Mouse (Mus musculus) urinary bladder, postnatal 10 days (tissue): Measurements from ENCODE around the gene Zcchc10.
"Not testable (repeated sequence)": the region's sequence is repeated elsewhere in the genome, so short reads cannot be mapped to it uniquely, and the experiment has no call there.

Experiments used
- DNase-seq: peaks from one replicate; pipeline ENCODE4 v3.0.0; 2022; ENCODE audit warnings: low spot score

Zcchc10 gene

GRCm38 (mm10) chr11:53316996-53317395 is 7.5 kb upstream of the Zcchc10 start:
- no peak for DNase-seq

GRCm38 (mm10) chr11:53318041-53318440 is 6.4 kb upstream of the Zcchc10 start:
- no peak for DNase-seq

DNA sequence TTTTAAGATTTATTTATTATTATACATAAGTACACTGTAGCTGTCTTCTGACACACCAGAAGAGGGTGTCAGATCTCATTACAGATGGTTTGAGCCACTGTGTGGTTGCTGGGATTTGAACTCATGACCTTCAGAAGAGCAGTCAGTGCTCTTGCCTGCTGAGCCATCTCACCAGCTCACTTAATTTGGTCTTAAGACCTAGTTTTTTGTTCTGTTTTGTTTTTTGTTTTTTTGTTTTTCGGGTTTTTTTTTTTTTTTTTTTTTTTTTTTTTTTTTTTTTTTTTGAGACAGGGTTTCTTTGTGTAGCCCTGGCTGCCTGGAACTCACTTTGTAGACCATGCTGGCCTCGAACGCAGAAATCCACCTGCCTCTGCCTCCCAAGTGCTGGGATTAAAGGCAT is 5.9 kb upstream of the Zcchc10 start:
- DNase-seq = not testable (repeated sequence)

GRCm38 (mm10) chr11:53319867-53320266 is 4.6 kb upstream of the Zcchc10 start:
- DNase-seq = not testable (repeated sequence)

DNA sequence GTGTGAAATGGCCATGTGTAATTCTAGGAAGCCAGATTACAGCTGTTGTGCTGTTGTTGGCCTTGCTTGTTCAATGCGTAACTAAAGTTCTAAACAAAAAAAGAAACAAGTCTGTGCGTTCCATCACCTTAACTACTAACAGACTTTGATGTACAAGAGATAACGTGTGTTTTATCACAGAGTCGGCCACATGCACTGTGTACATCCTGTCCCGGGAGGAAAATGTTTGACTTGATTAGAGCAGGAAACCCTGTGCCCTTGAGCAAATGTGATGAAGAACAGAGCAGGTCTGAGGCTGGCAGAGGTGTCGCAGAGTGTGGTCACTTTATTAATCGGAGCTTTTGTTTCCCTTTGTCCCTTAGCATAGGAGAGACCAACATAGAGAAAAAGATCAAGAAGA is 5.8 kb downstream of the Zcchc10 start:
- DNase-seq = no peak

GRCm38 (mm10) chr11:53331121-53331520 is 6.6 kb downstream of the Zcchc10 start:
- no peak for DNase-seq

GRCm38 (mm10) chr11:53332076-53332680 is 7.7 kb downstream of the Zcchc10 start:
- no peak for DNase-seq

DNA sequence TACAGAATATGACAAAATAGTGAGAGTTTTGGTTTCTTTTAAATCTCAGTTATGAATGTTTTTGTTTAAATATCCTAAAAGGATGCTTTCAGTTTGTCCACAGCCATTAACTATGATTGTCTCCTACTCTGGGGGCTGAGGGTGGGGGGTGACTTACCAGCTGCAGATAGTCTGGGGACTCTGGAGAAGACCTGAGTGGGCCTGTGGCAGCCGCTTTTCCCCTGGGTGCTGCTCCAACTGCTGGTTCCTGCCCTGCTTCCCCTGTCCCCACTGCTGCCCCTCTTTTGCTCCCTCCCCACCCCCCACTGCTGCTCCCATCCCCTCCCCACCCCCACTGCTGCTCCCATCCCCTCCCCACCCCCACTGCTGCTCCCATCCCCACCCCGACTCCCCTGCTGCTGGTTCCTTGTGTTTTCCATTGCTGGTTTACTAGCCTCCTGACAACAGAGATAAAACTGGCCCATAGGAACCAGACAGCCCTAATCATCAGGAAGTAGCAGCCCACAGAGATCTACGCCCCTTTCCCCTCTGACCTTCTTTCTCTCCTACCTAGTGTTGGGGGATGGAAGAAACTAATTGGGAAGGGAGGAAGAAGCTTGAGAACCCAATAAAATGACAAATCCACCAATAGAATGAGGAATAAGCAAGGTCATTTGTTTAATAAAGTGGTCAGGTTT is 11.2 kb downstream of the Zcchc10 start:
- no peak for DNase-seq

- DNase-seq = no peak
Measured at GRCm38 (mm10) chr11:53336182-53336571, 11.7 kb downstream of the Zcchc10 start.

GRCm38 (mm10) chr11:53336924-53337323 is 12.4 kb downstream of the Zcchc10 start:
- no peak for DNase-seq

DNA sequence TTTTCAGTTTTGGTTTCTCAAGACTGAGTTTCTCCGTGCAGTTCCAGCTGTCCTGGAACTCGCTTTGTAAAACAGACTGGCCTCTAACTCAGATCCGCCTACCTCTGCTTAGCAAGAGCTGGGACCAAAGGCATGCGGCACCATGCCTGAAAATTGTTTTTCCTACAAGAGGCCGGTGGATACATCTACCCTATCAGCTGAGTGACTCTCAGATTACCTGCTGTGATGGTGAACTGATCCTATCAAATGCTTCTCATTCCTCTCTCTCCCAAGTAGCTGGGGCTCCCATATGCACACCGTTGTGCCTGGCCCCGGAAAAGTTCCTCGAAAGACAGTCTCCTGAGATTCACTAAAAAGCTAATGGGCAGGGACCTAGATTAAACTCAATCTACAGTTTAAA is 13.2 kb downstream of the Zcchc10 start:
- no peak for DNase-seq

DNA sequence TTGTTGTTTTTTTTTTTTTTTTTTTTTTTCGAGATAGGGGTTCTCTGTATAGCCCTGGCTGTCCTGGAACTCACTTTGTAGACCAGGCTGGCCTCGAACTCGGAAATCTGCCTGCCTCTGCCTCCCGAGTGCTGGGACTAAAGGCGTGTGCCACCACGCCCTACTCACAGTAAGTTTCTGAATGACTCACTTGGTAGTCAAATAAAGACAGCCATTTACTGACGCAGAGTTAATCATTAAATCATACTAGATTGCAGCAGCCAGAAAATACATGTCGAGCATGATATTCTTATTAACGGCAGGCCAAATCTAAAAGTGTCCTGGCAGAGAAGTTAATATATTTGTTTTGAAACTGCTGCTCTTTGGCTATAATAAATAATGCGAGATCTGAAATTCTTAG is 16.5 kb downstream of the Zcchc10 start:
- not testable (repeated sequence) for DNase-seq

DNA sequence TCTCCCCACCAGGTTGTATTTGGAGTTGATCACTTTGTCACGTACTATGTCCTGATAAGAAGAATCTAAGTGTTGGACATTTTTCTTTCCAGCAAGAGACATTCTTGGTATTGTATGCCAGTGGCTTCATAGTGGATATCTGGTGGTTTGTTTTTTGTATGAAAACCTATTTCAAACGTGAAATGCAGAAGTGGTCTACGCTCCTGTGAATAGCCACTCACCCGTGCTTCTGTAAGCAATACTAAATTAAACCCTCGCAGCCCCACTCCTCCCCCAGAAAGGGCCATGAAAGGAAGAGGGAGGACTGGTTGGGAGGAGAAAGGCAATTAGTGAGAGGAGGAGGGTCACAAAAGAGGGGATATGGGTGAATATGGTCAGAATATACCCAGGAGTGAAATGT is 18.2 kb downstream of the Zcchc10 start:
- DNase-seq = no peak

- no peak for DNase-seq
Measured at GRCm38 (mm10) chr11:53345328-53345727, 20.8 kb downstream of the Zcchc10 start.

DNA sequence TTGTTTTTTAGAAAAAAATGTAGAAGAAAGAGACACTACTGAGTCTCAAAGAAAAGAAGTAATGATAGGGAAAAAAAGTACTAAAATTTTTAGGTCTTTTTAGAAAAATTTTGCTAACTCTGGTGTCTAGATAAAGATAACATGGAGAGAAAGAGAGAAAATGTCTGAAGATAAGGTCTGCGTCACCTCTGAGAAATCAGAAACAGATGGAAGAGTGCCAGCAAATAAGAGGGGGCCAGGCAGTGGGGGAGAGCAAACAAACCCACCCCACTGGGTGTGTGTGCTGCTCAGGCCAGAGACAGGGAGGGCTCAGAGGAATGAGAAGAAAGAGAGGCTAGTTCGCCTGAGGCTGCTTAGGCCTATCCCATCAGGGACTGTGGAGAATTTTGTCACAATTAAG is 21.3 kb downstream of the Zcchc10 start:
- no peak for DNase-seq

DNA sequence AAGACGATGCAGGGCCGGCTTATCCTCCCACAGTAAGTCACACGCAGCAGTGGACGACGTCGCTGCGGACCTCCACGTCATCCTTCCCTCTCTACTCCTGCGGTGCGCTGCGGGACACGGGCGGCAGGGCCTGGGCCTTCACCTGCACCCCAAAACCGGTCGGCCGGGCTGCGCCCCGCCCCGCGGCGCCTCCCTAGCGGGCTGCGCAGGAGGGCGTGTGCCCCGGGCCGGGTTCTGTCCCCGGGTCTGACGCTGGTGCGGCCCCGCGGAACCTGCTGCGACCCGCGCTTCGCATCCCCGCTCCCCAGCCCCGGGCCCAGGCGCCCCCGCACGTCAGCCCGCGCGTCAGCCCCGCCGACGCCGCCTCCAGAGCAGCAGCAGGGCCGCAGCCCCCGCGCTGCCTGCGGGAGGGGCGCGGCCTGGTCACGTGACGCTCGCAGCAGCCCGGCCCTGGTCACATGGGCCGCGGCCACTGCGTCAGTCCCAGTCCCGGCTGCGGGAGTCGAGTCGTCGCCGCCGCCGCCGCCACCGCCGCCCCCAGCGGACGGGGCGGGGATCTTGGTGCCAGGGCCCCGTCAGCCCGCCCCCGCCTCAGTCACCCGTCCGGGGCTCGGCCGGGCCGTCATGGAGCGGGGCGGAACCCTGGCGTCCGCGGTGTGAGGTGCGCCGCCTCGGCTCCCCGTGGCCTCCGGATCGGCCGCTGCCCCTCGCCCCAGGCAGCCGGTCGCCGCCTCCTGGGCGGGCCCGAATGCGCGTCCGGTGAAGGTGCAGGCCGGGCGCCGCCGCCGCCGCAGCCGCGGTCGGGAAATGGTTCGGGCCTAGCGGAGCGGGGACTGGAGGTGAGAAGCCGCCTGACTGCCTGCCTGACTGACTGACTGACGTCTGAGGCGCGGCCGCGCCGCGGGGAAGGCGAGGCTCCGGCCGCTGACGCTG is 26.1 kb downstream of the Zcchc10 start, which contains the start of gene Aff4:
TSS of gene Aff4 (plus strand) at position 543 of the 933 bp plus-strand sequence.
- peak; percentile 32 for DNase-seq

GRCm38 (mm10) chr11:53351224-53351942 is 26.9 kb downstream of the Zcchc10 start:
- no peak for DNase-seq

- no peak for DNase-seq
Measured at GRCm38 (mm10) chr11:53351943-53352590, 27.6 kb downstream of the Zcchc10 start.

- no peak for DNase-seq
Measured at GRCm38 (mm10) chr11:53358504-53359155, 34.2 kb downstream of the Zcchc10 start.

- DNase-seq = no peak
Measured at GRCm38 (mm10) chr11:53367032-53367431, 42.6 kb downstream of the Zcchc10 start.

GRCm38 (mm10) chr11:53378918-53379317 is 54.4 kb downstream of the Zcchc10 start:
- DNase-seq = no peak
